Mouse (Mus musculus) ES-E14 (cell line): ENCODE measurements around the gene Rabepk.

Experiments
- CHD2 ChIP-seq: IDR thresholded peaks from 2 replicates; pipeline ENCODE4 v1.6.1; 2014; ENCODE audit warnings: mild to moderate bottlenecking, low read depth, low read length, inconsistent platforms
- HCFC1 ChIP-seq: IDR thresholded peaks from 2 replicates; pipeline ENCODE4 v1.6.1; 2012; ENCODE audit warnings: low read length, inconsistent platforms, borderline replicate concordance; ENCODE audit not compliant: insufficient read depth
- MAFK ChIP-seq: IDR thresholded peaks from 2 replicates; pipeline ENCODE4 v1.6.1; 2014; ENCODE audit warnings: mild to moderate bottlenecking, low read depth, low read length, inconsistent platforms; ENCODE audit not compliant: insufficient read depth
- ZC3H11A ChIP-seq: IDR thresholded peaks from 2 replicates; pipeline ENCODE4 v1.6.1; 2012; ENCODE audit warnings: low read depth, mild to moderate bottlenecking, inconsistent platforms, low read length, borderline replicate concordance
- ZNF384 ChIP-seq: IDR thresholded peaks from 2 replicates; pipeline ENCODE4 v1.6.1; 2012; ENCODE audit warnings: low read depth, low read length, inconsistent platforms

DNA sequence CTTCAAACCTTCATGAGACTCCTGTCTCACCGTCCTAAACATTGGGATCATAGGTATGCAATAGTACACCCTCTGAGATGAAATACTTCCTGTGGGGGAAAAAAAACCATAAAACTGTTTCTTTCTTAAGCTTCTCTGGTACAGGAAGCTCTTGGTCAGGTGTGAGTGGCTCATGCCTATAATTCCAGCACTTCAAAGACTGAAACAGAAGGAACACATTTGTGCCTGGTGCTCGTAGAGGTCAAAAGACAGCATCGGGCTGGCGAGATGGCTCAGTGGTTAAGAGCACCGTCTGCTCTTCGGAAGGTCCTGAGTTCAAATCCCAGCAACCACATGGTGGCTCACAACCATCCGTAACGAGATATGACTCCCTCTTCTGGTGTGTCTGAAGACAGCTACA is 55.2 kb downstream of the Rabepk start:
- TF ChIP-seq ZNF384 (no peak), CHD2 (no peak), ZC3H11A (no peak), HCFC1 (no peak), MAFK (no peak)
